Mouse (Mus musculus) liver, embryonic 14.5 days (tissue): ENCODE data around the gene Ms4a10. TPM values are rescaled to one million over a fixed set of nuclear protein-coding genes. Genes with fewer than 3 reads are reported as not detected.

Experiments
- ATAC-seq: fragments of 200-750 bp; cut with Nextera tagmentation; 2 replicates; pipeline ENCODE4 v1.8.0; 2017; ENCODE audit warnings: moderate number of reproducible peaks, mild to moderate bottlenecking, moderate library complexity; ENCODE audit not compliant: insufficient read depth
- DNase-seq, 3 experiments: peaks; one replicate each; pipeline ENCODE4 v3.0.0-alpha.2; 2012 to 2013; ENCODE audit warnings: low read depth in 3 of 3, low spot score in 3 of 3
- H3K27ac ChIP-seq: fragments of 300-500 bp; sonication (generic); 2 replicates; pipeline ENCODE4 v1.5.1; 2014; ENCODE audit warnings: moderate library complexity, mild to moderate bottlenecking, control low read depth, inconsistent platforms
- H3K27me3 ChIP-seq: fragments of 300-500 bp; sonication (generic); 2 replicates; pipeline ENCODE4 v1.6.1; 2014; ENCODE audit warnings: mild to moderate bottlenecking, low read length, moderate library complexity; ENCODE audit not compliant: control insufficient read depth, insufficient read depth
- H3K36me3 ChIP-seq: fragments of 300-500 bp; sonication (generic); replicated peaks from 2 replicates; pipeline ENCODE4 v1.6.1; 2014; ENCODE audit warnings: low read depth; ENCODE audit not compliant: control insufficient read depth, insufficient read depth
- H3K4me1 ChIP-seq, 2 experiments: fragments of 200-500 bp in 1 of 2; fragments of 300-500 bp in 1 of 2; sonication (generic) in 1 of 2; replicated peaks; 2 replicates each; pipeline ENCODE4 v1.6.1; 2012 to 2014; ENCODE audit warnings: antibody characterized with exemption in 1 of 2, inconsistent platforms in 1 of 2, low read length in 1 of 2; ENCODE audit not compliant: control insufficient read depth in 2 of 2, insufficient read depth in 2 of 2
- H3K4me2 ChIP-seq: fragments of 300-500 bp; sonication (generic); 2 replicates; pipeline ENCODE4 v1.6.1; 2014; ENCODE audit warnings: low read depth, mild to moderate bottlenecking, control low read depth, moderate library complexity
- H3K4me3 ChIP-seq, 2 experiments: fragments of 200-500 bp in 1 of 2; fragments of 300-500 bp in 1 of 2; sonication (generic) in 1 of 2; 2 replicates each; pipeline ENCODE4 v1.5.1; 2012 to 2014; ENCODE audit warnings: low read depth in 2 of 2, low read length in 2 of 2, mild to moderate bottlenecking in 2 of 2, control low read depth in 1 of 2, inconsistent platforms in 1 of 2, moderate library complexity in 1 of 2; ENCODE audit not compliant: insufficient read depth in 1 of 2
- H3K9ac ChIP-seq: fragments of 300-500 bp; sonication (generic); replicated peaks from 2 replicates; pipeline ENCODE4 v1.6.1; 2014; ENCODE audit warnings: mild to moderate bottlenecking, control low read depth, moderate library complexity
- H3K9me3 ChIP-seq: fragments of 300-500 bp; sonication (generic); 2 replicates; pipeline ENCODE4 v1.6.1; 2016; ENCODE audit warnings: low read length, mixed read lengths; ENCODE audit not compliant: control insufficient read depth
- CTCF ChIP-seq: IDR thresholded peaks from 2 replicates; pipeline ENCODE4 v1.5.1; 2016; ENCODE audit warnings: antibody characterized with exemption, low read depth, control low read depth
- EP300 ChIP-seq: IDR thresholded peaks from 2 replicates; pipeline ENCODE4 v1.6.1; 2016; ENCODE audit warnings: antibody characterized with exemption, low read depth
- WGBS: fragments of 180-500 bp; shearing (Covaris S2); extraction: QIAGEN DNeasy Blood & Tissue Kit; methylation state at CpG from one replicate; pipeline ENCODE4 v1.1.7; 2014; ENCODE audit not compliant: insufficient replicate concordance; 5-methylcytosine and 5-hydroxymethylcytosine counted together
- polyA plus RNA-seq, 2 experiments: library from polyadenylated mRNA; depleted of rRNA in 1 of 2; stranded (reverse) in 1 of 2; unstranded in 1 of 2; fragments of >200 nt; fragmentation: Nextera tagmentation in 1 of 2; extraction: Ambion mirVana in 1 of 2; gene quantifications; 2 replicates each; pipeline versions ENCODE4 v1.2.1 to v1.2.3; 2012 to 2014

The Ms4a10 gene
- polyA plus RNA-seq, 2 experiments = 0.23 TPM; not detected in 1

GRCm38 (mm10) chr19:10935029-10935428 lies 39.4 kb downstream of the Ms4a10 start:
- TF ChIP-seq EP300 (no peak), CTCF (no peak)
- DNase-seq (no peak), ATAC-seq (no peak)
- Histone ChIP-seq H3K9ac (no peak overlapping the region), H3K4me1 (peaks cover 0 to 19% of the 10 kb centered on the region in 2 experiments), H3K27me3 (no peaks in the 10 kb centered on the region), H3K4me3 (no peak overlapping the region), H3K36me3 (no peaks in the 10 kb centered on the region), H3K9me3 (no peaks in the 10 kb centered on the region), H3K27ac (no peak overlapping the region), H3K4me2 (no peak overlapping the region)
- WGBS = 32% methylated on average over 5 of the region's 5 CpGs

- H3K9ac ChIP-seq = no peak overlapping the region
- 0 out of 4 replicates have a peak, but pooled peaks cover 0 to 1% of the 10 kb centered on the region in 2 experiments for H3K4me1 ChIP-seq
- 39% methylated on average over 2 of the region's 2 CpGs for WGBS
- no peaks in the 10 kb centered on the region for H3K36me3 ChIP-seq
- H3K9me3 ChIP-seq = no peaks in the 10 kb centered on the region
- DNase-seq (no peak), ATAC-seq (no peak)
- no peak overlapping the region for H3K4me2 ChIP-seq
- TF ChIP-seq CTCF = no peak
- no peak for TF ChIP-seq EP300
- H3K27ac ChIP-seq = no peak overlapping the region
- H3K27me3 ChIP-seq = no peaks in the 10 kb centered on the region
- no peak overlapping the region for H3K4me3 ChIP-seq
Observed at GRCm38 (mm10) chr19:10930641-10931040, 43.8 kb downstream of the Ms4a10 start.

- Histone ChIP-seq H3K27ac (no peak overlapping the region), H3K4me2 (no peak overlapping the region), H3K9ac (no peak overlapping the region), H3K27me3 (no peaks in the 10 kb centered on the region), H3K4me3 (no peak overlapping the region), H3K4me1 (no peaks in the 10 kb centered on the region), H3K36me3 (no peaks in the 10 kb centered on the region), H3K9me3 (no peaks in the 10 kb centered on the region)
- WGBS = 54% methylated on average over 4 of the region's 4 CpGs
- TF ChIP-seq EP300 = no peak
- TF ChIP-seq CTCF = no peak
- DNase-seq (no peak), ATAC-seq (no peak)
Observed at GRCm38 (mm10) chr19:10926666-10927065, 47.8 kb downstream of the Ms4a10 start.

- H3K9me3 ChIP-seq = no peaks in the 10 kb centered on the region
- no peak for DNase-seq
- no peak for ATAC-seq
- no peak overlapping the region for H3K9ac ChIP-seq
- no peaks in the 10 kb centered on the region for H3K36me3 ChIP-seq
- no peaks in the 10 kb centered on the region for H3K4me1 ChIP-seq
- no peak overlapping the region for H3K27ac ChIP-seq
- H3K27me3 ChIP-seq = no peaks in the 10 kb centered on the region
- 58% methylated on average over 6 of the region's 6 CpGs for WGBS
- H3K4me3 ChIP-seq = no peak overlapping the region
- no peak for TF ChIP-seq EP300
- TF ChIP-seq CTCF = no peak
- H3K4me2 ChIP-seq = no peak overlapping the region
Observed at GRCm38 (mm10) chr19:10926123-10926621, 48.3 kb downstream of the Ms4a10 start.

GRCm38 (mm10) chr19:10924220-10924619 lies 50.2 kb downstream of the Ms4a10 start:
- Histone ChIP-seq H3K9ac (no peak overlapping the region), H3K4me2 (no peak overlapping the region), H3K4me3 (no peak overlapping the region), H3K4me1 (no peaks in the 10 kb centered on the region), H3K36me3 (no peaks in the 10 kb centered on the region), H3K27me3 (no peaks in the 10 kb centered on the region), H3K9me3 (no peaks in the 10 kb centered on the region), H3K27ac (no peak overlapping the region)
- DNase-seq = no peak
- 40% methylated on average over 4 of the region's 4 CpGs for WGBS
- ATAC-seq = no peak
- TF ChIP-seq CTCF (no peak), EP300 (no peak)
